Mouse (Mus musculus): Measurements from ENCODE around the gene Gm6370. TPM values are rescaled to one million over a fixed set of nuclear protein-coding genes. Genes with fewer than 3 reads are reported as not detected.
"Not testable (repeated sequence)": the region's sequence is repeated elsewhere in the genome, so short reads cannot be mapped to it uniquely, and the experiment has no call there.

Gm6370 gene
- not detected for total RNA-seq (2022)

GRCm38 (mm10) chr5:146491063-146491462 lies at the start of gene Gm6370:
Gm6370 (plus strand) TSS chr5:146491363.
- not testable (repeated sequence) for DNase-seq (ENCODE audit: low spot score)

- DNase-seq (ENCODE audit: low spot score) = no peak
These were observed 48.4 kb upstream of the Gm6370 start for GRCm38 (mm10) chr5:146442767-146443166.

GRCm38 (mm10) chr5:146446633-146447032 lies 44.5 kb upstream of the Gm6370 start:
- no peak for DNase-seq (ENCODE audit: low spot score)

DNA sequence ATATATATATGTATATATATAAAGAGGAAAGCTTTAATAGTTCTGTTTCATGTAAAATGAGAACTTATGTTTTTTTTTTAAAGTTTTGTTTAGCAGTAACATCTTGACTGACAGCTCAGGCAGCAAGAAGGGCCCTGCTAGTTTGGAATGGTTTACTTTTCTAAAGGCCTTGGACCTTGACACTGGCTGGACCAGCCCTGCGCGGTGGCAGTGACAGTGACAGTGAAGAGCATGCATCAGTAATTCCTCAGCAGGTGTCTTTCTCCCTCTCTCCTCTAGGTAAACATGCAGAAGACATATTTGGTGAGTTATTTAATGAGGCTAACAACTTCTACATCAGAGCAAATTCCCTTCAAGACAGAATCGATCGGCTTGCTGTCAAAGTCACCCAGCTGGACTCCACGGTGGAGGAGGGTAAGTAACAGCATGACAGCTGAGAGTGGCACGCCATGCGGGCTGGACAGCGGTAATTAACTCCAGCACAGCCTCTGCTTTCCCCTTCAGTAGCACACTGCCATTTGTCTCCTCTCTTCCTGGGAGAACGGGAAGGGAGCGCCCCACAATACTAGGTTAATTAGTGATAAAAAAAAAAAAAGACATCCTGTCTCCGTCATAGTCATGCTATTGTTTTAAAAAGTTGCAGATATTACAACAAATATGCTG lies 39.4 kb upstream of the Gm6370 start:
- DNase-seq (ENCODE audit: low spot score) = no peak

DNA sequence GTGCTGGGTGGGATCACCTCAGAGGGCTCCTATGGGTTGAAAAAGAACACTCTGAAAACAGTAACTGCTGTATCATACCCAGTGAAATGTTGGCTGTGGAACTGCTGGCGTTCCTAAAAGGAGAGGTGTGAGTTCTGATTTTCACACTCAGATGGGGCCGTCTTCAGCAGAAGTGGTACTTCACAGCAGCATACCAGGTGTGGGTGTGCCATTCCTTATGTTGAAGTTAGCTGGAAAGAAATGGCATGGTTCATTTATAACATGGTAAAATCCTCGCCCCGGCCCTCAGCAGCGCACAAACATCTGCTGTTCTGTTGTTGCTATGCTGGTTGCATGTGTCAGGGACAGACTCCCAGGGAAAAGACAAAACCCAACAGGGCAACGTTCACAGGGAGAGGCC lies 37.6 kb upstream of the Gm6370 start:
- DNase-seq (ENCODE audit: low spot score) = no peak

GRCm38 (mm10) chr5:146461612-146462011 lies 29.6 kb upstream of the Gm6370 start:
- no peak for DNase-seq (ENCODE audit: low spot score)

GRCm38 (mm10) chr5:146466663-146467062 lies 24.5 kb upstream of the Gm6370 start:
- no peak for DNase-seq (ENCODE audit: low spot score)

- no peak for DNase-seq (ENCODE audit: low spot score)
These were observed 22.9 kb upstream of the Gm6370 start for GRCm38 (mm10) chr5:146468311-146468710.

GRCm38 (mm10) chr5:146470821-146471220 lies 20.3 kb upstream of the Gm6370 start:
- no peak for DNase-seq (ENCODE audit: low spot score)

DNA sequence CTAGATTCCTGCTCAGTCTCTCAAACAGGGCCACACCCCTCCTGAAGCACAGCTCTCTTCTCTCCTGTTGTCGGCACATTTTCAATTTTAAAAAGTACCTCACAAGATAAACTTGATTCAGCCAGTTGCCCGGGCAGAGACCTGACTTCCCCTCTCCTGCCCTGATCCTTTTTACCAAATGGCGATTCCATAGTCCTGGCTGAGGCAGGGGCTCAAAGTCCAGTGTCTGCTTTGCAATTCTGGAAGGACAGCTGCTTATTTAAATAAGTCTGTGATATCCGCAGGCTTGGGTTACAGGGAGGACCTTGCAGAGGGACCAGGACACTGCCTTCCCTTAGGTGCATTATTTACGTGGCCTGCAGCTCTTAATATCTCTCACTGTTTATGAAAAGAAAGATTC lies 19.9 kb upstream of the Gm6370 start:
- DNase-seq (ENCODE audit: low spot score) = no peak

DNA sequence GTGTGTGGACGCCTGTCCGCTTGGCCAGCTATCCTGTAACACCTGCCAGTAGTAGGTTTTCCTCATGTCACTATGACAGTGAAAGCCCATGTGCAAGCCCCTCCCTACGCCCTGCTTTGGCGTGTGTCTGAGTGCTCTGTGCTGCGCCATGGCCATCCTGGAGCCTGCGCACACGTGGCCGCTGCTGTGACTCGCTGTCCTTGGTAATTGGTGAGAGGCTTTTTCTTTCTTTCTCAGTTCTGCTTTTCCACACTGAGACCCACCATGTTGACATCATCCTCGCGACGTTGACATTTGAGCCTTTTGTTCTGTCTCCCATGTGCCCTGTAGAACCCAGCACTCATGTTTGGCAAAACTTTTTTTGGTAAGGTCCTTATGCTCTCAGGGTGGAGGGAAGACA lies 19.3 kb upstream of the Gm6370 start:
- no peak for DNase-seq (ENCODE audit: low spot score)

DNA sequence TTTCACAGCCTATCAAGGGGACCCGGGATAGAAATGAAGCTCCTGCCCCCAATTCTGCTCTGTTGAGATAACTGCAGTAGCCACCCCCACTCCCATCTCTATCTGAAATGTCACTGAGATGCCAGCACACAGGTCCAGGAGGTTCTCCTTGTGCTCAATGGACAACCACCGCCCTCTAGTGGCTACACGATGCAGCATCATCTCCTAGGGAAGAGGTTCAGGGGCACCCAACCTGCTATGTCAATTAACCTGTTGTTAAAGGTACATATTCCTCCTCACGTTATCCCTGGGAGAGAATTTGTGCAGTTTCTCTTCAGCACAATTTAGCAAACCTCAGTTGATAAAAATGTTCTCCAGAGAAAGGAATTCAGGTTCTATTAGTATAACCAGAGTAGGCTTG lies 11.6 kb upstream of the Gm6370 start:
- peak; percentile 4 for DNase-seq (ENCODE audit: low spot score)

GRCm38 (mm10) chr5:146481665-146482064 lies 9.5 kb upstream of the Gm6370 start, which contains the start of gene Gm6408:
Gm6408 (plus strand) TSS chr5:146481965.
- not testable (repeated sequence) for DNase-seq (ENCODE audit: low spot score)

DNA sequence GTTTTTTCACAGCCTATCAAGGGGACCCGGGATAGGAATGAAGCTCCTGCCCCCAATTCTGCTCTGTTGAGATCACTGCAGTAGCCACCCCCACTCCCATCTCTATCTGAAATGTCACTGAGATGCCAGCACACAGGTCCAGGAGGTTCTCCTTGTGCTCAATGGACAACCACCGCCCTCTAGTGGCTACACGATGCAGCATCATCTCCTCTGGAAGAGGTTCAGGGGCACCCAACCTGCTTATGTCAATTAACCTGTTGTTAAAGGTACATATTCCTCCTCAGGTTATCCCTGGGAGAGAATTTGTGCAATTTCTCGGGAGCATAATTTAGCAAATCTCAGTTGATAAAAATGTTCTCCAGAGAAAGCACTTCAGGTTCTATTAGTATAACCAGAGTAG lies 2.2 kb upstream of the Gm6370 start:
- not testable (repeated sequence) for DNase-seq (ENCODE audit: low spot score)

- not testable (repeated sequence) for DNase-seq (ENCODE audit: low spot score)
These were observed 10.9 kb downstream of the Gm6370 start, which contains the start of gene 4930449I24Rik for GRCm38 (mm10) chr5:146502099-146502498. 4930449I24Rik (plus strand) TSS chr5:146502399.

DNA sequence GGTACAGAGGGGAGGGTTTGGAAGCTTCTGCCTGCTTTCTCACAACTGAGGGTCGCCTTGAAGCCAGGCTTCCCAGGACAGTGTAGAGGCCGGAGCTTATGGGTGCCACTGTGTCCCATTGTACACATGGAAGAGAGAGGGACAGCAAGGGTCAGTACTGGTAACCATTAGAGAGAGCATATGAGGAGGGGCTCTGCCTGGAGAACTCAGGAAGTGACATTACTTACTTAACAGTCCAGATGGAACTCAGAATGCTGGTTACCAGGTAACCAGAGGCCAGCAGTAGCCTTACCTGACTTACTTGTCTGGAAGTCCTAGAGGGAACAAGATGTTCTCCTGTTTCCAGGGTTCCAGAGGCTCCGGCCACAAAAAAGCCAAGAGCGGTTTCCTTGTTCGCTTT lies 22.7 kb downstream of the Gm6370 start, which contains the start of gene Gm3402:
Gene Gm3402 (plus strand): TSS at position 301 of the 400 bp plus-strand sequence.
- not testable (repeated sequence) for DNase-seq (ENCODE audit: low spot score)

DNA sequence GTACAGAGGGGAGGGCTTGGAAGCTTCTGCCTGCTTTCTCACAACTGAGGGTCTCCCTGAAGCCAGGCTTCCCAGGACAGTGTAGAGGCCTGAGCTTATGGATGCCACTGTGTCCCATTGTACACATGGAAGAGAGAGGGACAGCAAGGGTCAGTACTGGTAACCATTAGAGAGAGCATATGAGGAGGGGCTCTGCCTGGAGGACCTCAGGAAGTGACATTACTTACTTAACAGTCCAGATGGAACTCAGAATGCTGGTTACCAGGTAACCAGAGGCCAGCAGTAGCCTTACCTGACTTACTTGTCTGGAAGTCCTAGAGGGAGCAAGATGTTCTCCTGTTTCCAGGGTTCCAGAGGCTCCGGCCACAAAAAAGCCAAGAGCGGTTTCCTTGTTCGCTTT lies 34.3 kb downstream of the Gm6370 start, which contains the start of gene Gm3404:
Gene Gm3404 (plus strand): TSS at position 301 of the 400 bp plus-strand sequence.
- not testable (repeated sequence) for DNase-seq (ENCODE audit: low spot score)

DNA sequence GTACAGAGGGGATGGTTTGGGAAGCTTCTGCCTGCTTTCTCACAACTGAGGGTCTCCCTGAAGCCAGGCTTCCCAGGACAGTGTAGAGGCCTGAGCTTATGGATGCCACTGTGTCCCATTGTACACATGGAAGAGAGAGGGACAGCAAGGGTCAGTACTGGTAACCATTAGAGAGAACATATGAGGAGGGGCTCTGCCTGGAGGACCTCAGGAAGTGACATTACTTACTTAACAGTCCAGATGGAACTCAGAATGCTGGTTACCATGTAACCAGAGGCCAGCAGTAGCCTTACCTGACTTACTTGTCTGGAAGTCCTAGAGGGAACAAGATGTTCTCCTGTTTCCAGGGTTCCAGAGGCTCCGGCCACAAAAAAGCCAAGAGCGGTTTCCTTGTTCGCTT lies 46.2 kb downstream of the Gm6370 start, which contains the start of gene Gm3409:
Gene Gm3409 (plus strand): TSS at position 301 of the 400 bp plus-strand sequence.
- DNase-seq (ENCODE audit: low spot score) = not testable (repeated sequence)

Other genes starting within 250 kb of the Gm6370 start
- under 1 TPM; 0.25 to 0.57 (median 0.54) TPM for gene Wasf3, start 106.4 kb upstream of the Gm6370 start, total RNA-seq (2022)
- gene Gm6408, start 9.4 kb upstream of the Gm6370 start, total RNA-seq (2022) = not detected
- gene 4930449I24Rik, start 11.0 kb downstream of the Gm6370 start, total RNA-seq (2022) = not detected
- gene Gm3402, start 22.8 kb downstream of the Gm6370 start, total RNA-seq (2022) = not detected
- not detected for gene Gm3404, start 34.4 kb downstream of the Gm6370 start, total RNA-seq (2022)
- not detected for gene Gm3409, start 46.3 kb downstream of the Gm6370 start, total RNA-seq (2022)
- not detected for gene Gm3415, start 64.8 kb downstream of the Gm6370 start, total RNA-seq (2022)
- gene Gpr12, start 93.9 kb downstream of the Gm6370 start, total RNA-seq (2022) = not detected

Data from heart, adult 8-10 months (tissue).